Mouse (Mus musculus): ENCODE results near the gene Foxr1.

GRCm38 (mm10) chr9:44489651-44490085 lies 48.7 kb upstream of the Foxr1 start:
- TF ChIP-seq CHD2 (IDR thresholded peaks at IDR 0.05; ENCODE audit: low read depth, low read length): no peak
- no peak for TF ChIP-seq ZNF384 (IDR thresholded peaks at IDR 0.05; ENCODE audit: low read depth, low read length)
- no peak for TF ChIP-seq MAFK (IDR thresholded peaks at IDR 0.05; ENCODE audit: insufficient read depth, low read depth, low read length)
